Mouse (Mus musculus): ENCODE measurements at regions not wholly inside any gene's neighbourhood (a gene's known extent, or its start where the extent isn't known, plus 50 kb on each side); places are given as distances from the start of the nearest gene placed in this dataset.

DNA sequence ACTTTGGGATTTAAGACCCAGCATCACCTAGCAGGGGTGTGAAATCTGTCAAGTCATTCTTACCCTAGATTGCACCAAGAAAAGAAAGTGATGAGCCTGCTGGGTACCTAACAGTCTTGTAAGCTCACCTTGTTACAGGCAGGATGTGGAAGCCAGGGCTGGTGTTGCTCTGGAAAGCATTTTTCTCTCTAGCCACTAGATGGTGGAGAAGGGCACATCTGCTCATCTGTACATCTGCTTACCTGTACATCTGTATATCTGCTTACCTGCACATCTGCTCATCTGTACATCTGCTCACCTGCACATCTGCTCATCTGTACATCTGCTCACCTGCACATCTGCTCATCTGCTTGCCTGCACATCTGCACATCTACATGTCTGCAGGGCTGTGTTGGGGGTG lies 102.0 kb upstream of the Spata13 start:
- no peak for ATAC-seq (ENCODE audit: low FRiP score, low TSS enrichment)

DNA sequence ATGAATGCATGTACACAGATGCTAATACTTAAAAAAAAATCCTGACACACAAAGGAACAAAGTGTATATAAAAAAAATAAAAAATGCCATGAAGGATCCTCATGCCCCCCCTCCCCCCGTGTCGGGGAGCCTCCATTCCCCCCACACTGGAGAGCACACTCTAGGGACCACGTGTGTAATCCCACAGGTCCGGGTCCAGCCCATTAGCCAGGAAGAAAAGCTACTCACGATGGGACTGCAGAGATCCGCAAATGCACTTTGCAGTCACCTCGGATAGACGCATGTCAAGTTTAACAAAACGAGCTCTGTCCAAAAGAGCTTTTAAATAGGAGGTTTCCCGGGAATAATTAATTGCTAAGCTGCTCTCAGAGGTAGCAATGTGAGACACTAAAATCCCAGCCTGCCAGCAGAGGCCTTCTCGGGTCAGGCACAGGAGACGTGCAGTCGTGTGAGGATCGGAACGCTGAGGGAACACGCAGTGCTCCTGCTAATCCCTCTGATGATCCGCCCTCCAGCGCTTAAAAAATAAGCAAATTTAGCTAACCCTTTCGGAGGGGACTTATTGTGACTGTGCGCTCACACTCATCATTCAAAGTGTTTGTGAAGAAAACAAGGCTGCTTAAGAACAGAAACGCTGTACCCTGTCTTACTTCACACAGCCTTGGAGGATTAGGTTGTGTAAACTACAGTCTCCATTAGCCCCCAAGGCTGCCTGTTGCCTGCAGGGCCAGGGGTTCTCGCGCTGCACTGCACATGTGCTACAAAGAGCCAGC lies 100.2 kb upstream of the Spata13 start:
- DNase-seq (ENCODE audit: low spot score) (no peak), ATAC-seq (ENCODE audit: low FRiP score, low TSS enrichment) (peak; percentile 69; the same call in 1 of the 2 replicates)
- H3K36me3 ChIP-seq (ENCODE audit: control insufficient read depth, insufficient read depth, low read length), result no peaks in the 10 kb centered on the region
- WGBS, result 24% methylated on average over 23 of the region's 23 CpGs
- peaks cover 3% of the 10 kb centered on the region for H3K4me1 ChIP-seq (replicated peaks; ENCODE audit: control insufficient read depth, insufficient read depth)
- no peaks in the 10 kb centered on the region for H3K27me3 ChIP-seq (ENCODE audit: control insufficient read depth, insufficient read depth, low read length)
- H3K4me3 ChIP-seq (ENCODE audit: low read depth, low read length), result no peak overlapping the region
- H3K9ac ChIP-seq (ENCODE audit: low read length), result no peak overlapping the region
- peak; percentile 56 for TF ChIP-seq EP300 (optimal IDR thresholded peaks at IDR 0.05)
- TF ChIP-seq CTCF (IDR thresholded peaks at IDR 0.05; ENCODE audit: low read depth), result peak; percentile 34; the same call in 1 of the 2 replicates
- H3K27ac ChIP-seq (replicated peaks), result peak overlapping the region; percentile 74
- no peak overlapping the region for H3K4me2 ChIP-seq (replicated peaks; ENCODE audit: low read depth)
- H3K9me3 ChIP-seq (ENCODE audit: control insufficient read depth, low read length), result no peaks in the 10 kb centered on the region

More for the DNA sequence above, 102.0 kb upstream of the Spata13 start:
- H3K9me3 ChIP-seq (ENCODE audit: control insufficient read depth, low read length), result no peaks in the 10 kb centered on the region
- peaks cover 3% of the 10 kb centered on the region for H3K4me1 ChIP-seq (replicated peaks; ENCODE audit: control insufficient read depth, insufficient read depth)
- no peak for DNase-seq (ENCODE audit: low spot score)
- H3K4me2 ChIP-seq (replicated peaks; ENCODE audit: low read depth), result no peak overlapping the region
- H3K9ac ChIP-seq (ENCODE audit: low read length), result no peak overlapping the region
- peak; percentile 57 for TF ChIP-seq CTCF (IDR thresholded peaks at IDR 0.05; ENCODE audit: low read depth)
- no peak for TF ChIP-seq EP300 (optimal IDR thresholded peaks at IDR 0.05)
- H3K4me3 ChIP-seq (ENCODE audit: low read depth, low read length), result no peak overlapping the region
- no peaks in the 10 kb centered on the region for H3K36me3 ChIP-seq (ENCODE audit: control insufficient read depth, insufficient read depth, low read length)
- no peaks in the 10 kb centered on the region for H3K27me3 ChIP-seq (ENCODE audit: control insufficient read depth, insufficient read depth, low read length)
- no peak overlapping the region for H3K27ac ChIP-seq (replicated peaks)

DNA sequence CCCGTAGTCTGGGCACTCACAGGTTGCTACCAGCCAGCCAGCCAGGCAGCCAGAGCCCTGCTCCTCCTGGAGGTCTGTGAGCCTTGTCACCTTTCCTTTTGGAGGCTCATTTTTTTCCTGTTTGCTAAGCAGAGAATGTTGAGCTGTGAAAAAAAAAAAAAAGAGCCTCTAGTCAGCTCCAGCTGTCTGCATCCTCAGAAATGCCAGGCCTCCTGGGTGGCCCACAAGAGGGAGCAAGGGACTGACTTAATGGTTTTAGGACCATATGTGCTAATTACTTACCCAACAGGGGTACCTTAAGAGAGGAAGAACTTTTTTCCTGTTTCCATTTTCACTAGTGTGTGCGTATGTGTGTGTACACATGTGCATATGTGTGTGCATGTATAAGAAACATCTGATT lies 94.8 kb upstream of the Spata13 start:
- no peaks in the 10 kb centered on the region for H3K36me3 ChIP-seq (ENCODE audit: control insufficient read depth, insufficient read depth, low read length)
- no peak overlapping the region for H3K4me2 ChIP-seq (replicated peaks; ENCODE audit: low read depth)
- no peak overlapping the region for H3K4me3 ChIP-seq (ENCODE audit: low read depth, low read length)
- H3K9me3 ChIP-seq (ENCODE audit: control insufficient read depth, low read length), result no peaks in the 10 kb centered on the region
- peak; percentile 23 for DNase-seq (ENCODE audit: low spot score)
- H3K27ac ChIP-seq (replicated peaks), result no peak overlapping the region
- TF ChIP-seq CTCF (IDR thresholded peaks at IDR 0.05; ENCODE audit: low read depth) (peak; percentile 66), EP300 (optimal IDR thresholded peaks at IDR 0.05) (no peak)
- H3K4me1 ChIP-seq (replicated peaks; ENCODE audit: control insufficient read depth, insufficient read depth), result no peaks in the 10 kb centered on the region; the same call in 1 of the 2 replicates
- H3K27me3 ChIP-seq (ENCODE audit: control insufficient read depth, insufficient read depth, low read length), result no peaks in the 10 kb centered on the region
- 74% methylated on average over 2 of the region's 2 CpGs for WGBS
- H3K9ac ChIP-seq (ENCODE audit: low read length), result no peak overlapping the region
- no peak for ATAC-seq (ENCODE audit: low FRiP score, low TSS enrichment)

- 44% methylated on average over 4 of the region's 4 CpGs for WGBS
- DNase-seq (ENCODE audit: low spot score), result no peak
These were observed 93.7 kb upstream of the Spata13 start for GRCm38 (mm10) chr14:60540111-60540510.

DNA sequence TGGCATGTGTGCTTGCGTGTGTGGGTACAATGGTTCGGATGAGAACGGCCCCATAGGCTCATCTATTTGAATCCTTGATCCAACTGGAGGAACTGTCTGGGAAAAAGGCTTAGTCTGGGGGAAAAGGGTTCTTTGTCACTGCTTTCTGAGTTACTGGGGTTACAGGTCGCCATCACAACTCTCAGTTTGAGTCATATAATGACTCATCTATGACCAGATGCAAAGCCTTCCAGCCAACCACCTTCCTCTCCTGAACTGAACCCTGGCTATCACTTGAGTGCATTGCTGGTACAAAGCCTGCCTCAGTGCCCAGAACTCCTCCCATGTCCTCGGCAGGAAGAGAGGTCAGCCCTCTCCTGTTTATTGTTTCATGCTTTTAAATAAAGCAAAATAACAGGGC lies 92.2 kb upstream of the Spata13 start:
- Histone ChIP-seq H3K27ac (replicated peaks) (no peak overlapping the region), H3K4me2 (replicated peaks; ENCODE audit: low read depth) (no peak overlapping the region), H3K9ac (ENCODE audit: low read length) (no peak overlapping the region), H3K4me1 (replicated peaks; ENCODE audit: control insufficient read depth, insufficient read depth) (no peaks in the 10 kb centered on the region), H3K27me3 (ENCODE audit: control insufficient read depth, insufficient read depth, low read length) (no peaks in the 10 kb centered on the region), H3K36me3 (ENCODE audit: control insufficient read depth, insufficient read depth, low read length) (no peaks in the 10 kb centered on the region), H3K9me3 (ENCODE audit: control insufficient read depth, low read length) (no peaks in the 10 kb centered on the region), H3K4me3 (ENCODE audit: low read depth, low read length) (no peak overlapping the region)
- no peak for DNase-seq (ENCODE audit: low spot score)
- ATAC-seq (ENCODE audit: low FRiP score, low TSS enrichment), result no peak
- WGBS, result 73% methylated on average over 5 of the region's 5 CpGs
- TF ChIP-seq CTCF (IDR thresholded peaks at IDR 0.05; ENCODE audit: low read depth), result no peak
- no peak for TF ChIP-seq EP300 (optimal IDR thresholded peaks at IDR 0.05)

More at GRCm38 (mm10) chr14:60540111-60540510, 93.7 kb upstream of the Spata13 start:
- Histone ChIP-seq H3K9me3 (ENCODE audit: control insufficient read depth, low read length) (no peaks in the 10 kb centered on the region), H3K9ac (ENCODE audit: low read length) (no peak overlapping the region), H3K27ac (replicated peaks) (no peak overlapping the region), H3K4me3 (ENCODE audit: low read depth, low read length) (no peak overlapping the region), H3K36me3 (ENCODE audit: control insufficient read depth, insufficient read depth, low read length) (no peaks in the 10 kb centered on the region), H3K27me3 (ENCODE audit: control insufficient read depth, insufficient read depth, low read length) (no peaks in the 10 kb centered on the region), H3K4me1 (replicated peaks; ENCODE audit: control insufficient read depth, insufficient read depth) (no peaks in the 10 kb centered on the region), H3K4me2 (replicated peaks; ENCODE audit: low read depth) (no peak overlapping the region)
- TF ChIP-seq CTCF (IDR thresholded peaks at IDR 0.05; ENCODE audit: low read depth) (no peak), EP300 (optimal IDR thresholded peaks at IDR 0.05) (no peak)
- ATAC-seq (ENCODE audit: low FRiP score, low TSS enrichment), result no peak

- TF ChIP-seq CTCF (IDR thresholded peaks at IDR 0.05; ENCODE audit: low read depth) (no peak), EP300 (optimal IDR thresholded peaks at IDR 0.05) (no peak)
- DNase-seq (ENCODE audit: low spot score), result no peak
- Histone ChIP-seq H3K36me3 (ENCODE audit: control insufficient read depth, insufficient read depth, low read length) (no peaks in the 10 kb centered on the region), H3K27ac (replicated peaks) (no peak overlapping the region), H3K4me2 (replicated peaks; ENCODE audit: low read depth) (no peak overlapping the region), H3K4me1 (replicated peaks; ENCODE audit: control insufficient read depth, insufficient read depth) (no peaks in the 10 kb centered on the region), H3K4me3 (ENCODE audit: low read depth, low read length) (no peak overlapping the region), H3K9ac (ENCODE audit: low read length) (no peak overlapping the region), H3K27me3 (ENCODE audit: control insufficient read depth, insufficient read depth, low read length) (no peaks in the 10 kb centered on the region), H3K9me3 (ENCODE audit: control insufficient read depth, low read length) (no peaks in the 10 kb centered on the region)
- no peak for ATAC-seq (ENCODE audit: low FRiP score, low TSS enrichment)
These were observed 89.0 kb upstream of the Spata13 start for GRCm38 (mm10) chr14:60544767-60545166.
